Mouse (Mus musculus): ENCODE results near the gene Fuom.

DNA sequence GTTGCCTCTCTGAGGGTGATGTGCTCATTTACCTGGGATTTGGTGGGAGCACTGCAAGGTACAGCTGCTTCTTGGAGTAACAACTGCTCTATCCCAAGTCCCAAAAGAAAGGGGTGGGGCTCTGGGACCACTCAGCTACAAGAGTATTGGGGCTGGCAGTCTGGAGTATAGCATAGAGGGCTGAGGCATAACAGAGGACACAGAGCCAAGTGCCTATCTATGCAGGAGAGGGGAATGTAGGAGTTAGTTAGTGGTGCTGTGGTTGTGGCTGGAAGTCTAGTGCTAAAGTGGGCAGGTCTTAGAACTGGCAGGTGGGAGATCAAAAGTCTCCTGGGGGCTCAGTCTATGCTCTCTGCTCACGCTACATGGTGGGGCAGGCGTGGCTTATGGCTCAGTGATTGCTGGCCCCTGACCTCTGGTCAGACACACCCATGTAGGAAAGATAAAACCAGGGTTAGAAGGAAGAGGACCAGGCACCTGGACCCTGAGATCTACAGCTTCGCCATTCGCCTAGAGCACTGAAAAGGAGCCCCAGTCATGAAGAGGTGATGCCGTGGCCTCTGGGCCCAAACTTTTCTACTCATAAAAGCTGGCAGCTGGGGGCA is 9.2 kb downstream of the Fuom start, which contains the start of gene Prap1:
- TF ChIP-seq CTCF (IDR thresholded peaks at IDR 0.05; ENCODE audit: insufficient read depth, low read length) (no peak), POLR2A (IDR thresholded peaks at IDR 0.05; ENCODE audit: borderline replicate concordance, extremely low read depth, low read depth, low read length) (no peak)
